Comparison of ENCODE assay signal across 7 mouse cellular contexts in the genomic region with DNA sequence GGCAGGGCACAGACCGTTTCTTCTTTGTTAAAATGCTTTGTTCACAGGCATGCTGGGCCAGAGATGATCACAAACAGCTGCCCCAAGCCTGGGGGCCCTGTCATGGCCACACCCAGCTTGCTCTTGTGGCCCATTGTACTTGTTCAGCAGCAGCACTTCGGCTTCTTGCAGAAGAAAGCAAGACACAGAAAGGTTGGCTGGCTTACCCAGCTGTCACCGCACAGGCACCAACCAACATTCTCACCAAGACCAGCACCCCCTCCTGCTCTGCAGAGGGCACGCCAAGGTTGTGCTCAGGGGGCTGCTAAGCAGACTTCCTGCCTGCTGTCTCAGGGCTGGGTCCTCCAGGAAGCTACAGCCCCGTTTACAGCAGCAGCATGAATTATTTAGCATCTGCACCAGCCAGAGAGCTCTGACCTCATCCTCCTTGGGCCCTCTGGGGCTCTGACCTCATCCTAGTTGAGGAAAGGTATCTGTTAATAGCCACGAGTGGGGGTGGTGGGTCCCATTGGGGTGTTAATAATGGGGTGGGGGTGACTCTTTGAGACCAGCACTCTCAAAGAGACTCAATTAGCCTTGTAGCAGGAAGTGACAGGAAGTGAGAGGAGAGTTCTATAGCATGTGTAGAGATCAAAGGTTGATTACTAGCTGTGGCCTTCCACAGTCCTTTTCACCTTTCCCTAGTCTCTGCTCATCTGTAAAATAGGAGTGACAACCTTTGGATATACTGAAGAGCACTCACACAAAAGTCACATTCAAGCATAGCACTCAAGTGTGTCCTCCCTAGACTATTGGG. TPM values are rescaled to one million over a fixed set of nuclear protein-coding genes. Genes with fewer than 3 reads are reported as not detected.
A peak's percentile ranks its signal among the peaks of the same experiment; 100 is the strongest.
DNase-seq lines count a peak whose midpoint lies in the region; ATAC-seq and TF ChIP-seq lines count a peak whose summit lies in the region.

No protein-coding gene starts in this region.

- H3K4me1 ChIP-seq in kidney, postnatal 0 days (replicated peaks; ENCODE audit: insufficient read depth, low read length) = peaks cover 44% of the 10 kb centered on the region
- peaks cover 15% of the 10 kb centered on the region for H3K4me1 ChIP-seq in intestine, embryonic 16.5 days (ENCODE audit: control insufficient read depth, insufficient read depth, low read length)
- peaks cover 39% of the 10 kb centered on the region for H3K4me1 ChIP-seq in thymus, adult 2 months (replicated peaks; ENCODE audit: control insufficient read depth, insufficient read depth, low read length)

- H3K9me3 ChIP-seq in kidney, postnatal 0 days (replicated peaks; ENCODE audit: low read length) = no peaks in the 10 kb centered on the region
- no peaks in the 10 kb centered on the region for H3K9me3 ChIP-seq in intestine, embryonic 16.5 days (ENCODE audit: control insufficient read depth, low read length)

- DNase-seq in kidney, postnatal 0 days (ENCODE audit: low spot score) = peak; percentile 35
- DNase-seq in kidney, adult 9 months = no peak
- peak; percentile 40 for DNase-seq in brain, embryonic 14.5 days (ENCODE audit: low read depth)
- DNase-seq in thymus, adult 2 months = peak; percentile 70
- DNase-seq in layer of hippocampus, postnatal 36 days = no peak
- no peak for DNase-seq in urinary bladder, adult 18-20 months (ENCODE audit: low spot score in 2 of 2)

- no peak overlapping the region for H3K4me3 ChIP-seq in kidney, postnatal 0 days (replicated peaks; ENCODE audit: low read depth, low read length)
- no peak overlapping the region for H3K4me3 ChIP-seq in intestine, embryonic 16.5 days (ENCODE audit: low read length)
- no peak overlapping the region for H3K4me3 ChIP-seq in thymus, adult 2 months (ENCODE audit: control insufficient read depth, insufficient read depth, low read length)

- peaks cover 20% of the 10 kb centered on the region; the same call in 1 of the 2 replicates for H3K36me3 ChIP-seq in kidney, postnatal 0 days (ENCODE audit: insufficient read depth, low read length)
- no peaks in the 10 kb centered on the region; the same call in 1 of the 2 replicates for H3K36me3 ChIP-seq in intestine, embryonic 16.5 days (ENCODE audit: control insufficient read depth, insufficient read depth, low read length)
- H3K36me3 ChIP-seq in thymus, adult 2 months (ENCODE audit: control insufficient read depth, insufficient read depth, low read length) = no peaks in the 10 kb centered on the region

- no peak for TF ChIP-seq CTCF in kidney, postnatal 0 days (IDR thresholded peaks at IDR 0.05; ENCODE audit: low read depth)
- no peak for TF ChIP-seq CTCF in brain, embryonic 14.5 days (IDR thresholded peaks at IDR 0.05; ENCODE audit: borderline replicate concordance, extremely low read depth, insufficient read depth, insufficient read length)
- TF ChIP-seq CTCF in thymus, adult 2 months (IDR thresholded peaks at IDR 0.05; ENCODE audit: borderline replicate concordance, control insufficient read depth, extremely low read depth, insufficient read depth, low read length, poor library complexity) = no peak

- H3K27ac ChIP-seq in kidney, postnatal 0 days = peak overlapping the region; percentile 85
- H3K27ac ChIP-seq in intestine, embryonic 16.5 days (ENCODE audit: low read length) = 0 out of 2 replicates have a peak overlapping the region, but pooled peaks have one; percentile 5
- H3K27ac ChIP-seq in thymus, adult 2 months (ENCODE audit: control insufficient read depth, insufficient read depth, low read length) = peak overlapping the region; percentile 95

- 0 out of 2 replicates have a peak overlapping the region, but pooled peaks have one; percentile 23 for H3K9ac ChIP-seq in kidney, postnatal 0 days (ENCODE audit: low read depth, low read length)
- no peak overlapping the region for H3K9ac ChIP-seq in intestine, embryonic 16.5 days (ENCODE audit: low read depth, low read length)

- no peaks in the 10 kb centered on the region for H3K27me3 ChIP-seq in kidney, postnatal 0 days (ENCODE audit: insufficient read depth, low read length)
- H3K27me3 ChIP-seq in intestine, embryonic 16.5 days (replicated peaks; ENCODE audit: control insufficient read depth, insufficient read depth, low read length) = no peaks in the 10 kb centered on the region
- H3K27me3 ChIP-seq in thymus, adult 2 months (ENCODE audit: control insufficient read depth, insufficient read depth, low read length) = no peaks in the 10 kb centered on the region

- no peak overlapping the region for H3K4me2 ChIP-seq in kidney, postnatal 0 days (ENCODE audit: low read length)
- H3K4me2 ChIP-seq in intestine, embryonic 16.5 days (ENCODE audit: low read depth, low read length) = no peak overlapping the region

- no peak for TF ChIP-seq POLR2A in brain, embryonic 14.5 days (IDR thresholded peaks at IDR 0.05; ENCODE audit: borderline replicate concordance, extremely low read depth, insufficient read depth, insufficient read length, poor library complexity, severe bottlenecking)
- peak; percentile 46 for TF ChIP-seq POLR2A in thymus, adult 2 months (IDR thresholded peaks at IDR 0.05; ENCODE audit: control insufficient read depth, extremely low read depth, insufficient read depth, low read length, poor library complexity)

- ATAC-seq in kidney, postnatal 0 days (replicated peaks; ENCODE audit: low FRiP score, low read depth) = no peak; the same call in 1 of the 2 replicates
- ATAC-seq in intestine, embryonic 16.5 days = peak; percentile 26; the same call in 1 of the 2 replicates

- WGBS in kidney, postnatal 0 days = 16% methylated on average over 6 of the region's 6 CpGs
- 32% methylated on average over 6 of the region's 6 CpGs for WGBS in intestine, embryonic 16.5 days
- 9% methylated on average over 6 of the region's 6 CpGs for WGBS in thymus, adult 2 months

RNA-seq across cellular contexts. Expression of a gene that starts 16.6 kb away (rescaled TPM):
- polyA plus RNA-seq in kidney, postnatal 0 days (2015; fragmentation: Nextera tagmentation; extraction: Ambion mirVana) = 1.5 and 1.7 TPM in 2 replicates
- 0.53 and 0.60 TPM in 2 replicates for polyA plus RNA-seq in brain, embryonic 14.5 days (2012; rRNA removed)
- 2.5 and 2.6 TPM in 2 replicates for polyA plus RNA-seq in intestine, embryonic 16.5 days (2015; fragmentation: Nextera tagmentation; extraction: Ambion mirVana)
- polyA plus RNA-seq in thymus, adult 2 months (2012; rRNA removed) = 3.7 and 4.2 TPM in 2 replicates
- total RNA-seq in layer of hippocampus, postnatal 36 days (2021) = under 1 TPM; 0.40 to 0.56 TPM

RNA-seq across cellular contexts. Expression of a gene that starts 22.3 kb away (rescaled TPM):
- polyA plus RNA-seq in kidney, postnatal 0 days (2015; fragmentation: Nextera tagmentation; extraction: Ambion mirVana) = 118 and 131 TPM in 2 replicates
- polyA plus RNA-seq in brain, embryonic 14.5 days (2012; rRNA removed) = 4.1 and 7.4 TPM in 2 replicates
- 10.5 and 10.9 TPM in 2 replicates for polyA plus RNA-seq in intestine, embryonic 16.5 days (2015; fragmentation: Nextera tagmentation; extraction: Ambion mirVana)
- 5.4 and 6.4 TPM in 2 replicates for polyA plus RNA-seq in thymus, adult 2 months (2012; rRNA removed)
- 1 to 10 TPM; 3.6 to 5.1 TPM for total RNA-seq in layer of hippocampus, postnatal 36 days (2021)

Comparison
In these comparisons a context has a peak if more than half of its experiments do, and no peak if none do; other contexts are left out.
1. DNase-seq: peak in kidney, postnatal 0 days (single experiment), brain, embryonic 14.5 days (single experiment) and thymus, adult 2 months (single experiment); none in kidney, adult 9 months (single experiment), layer of hippocampus, postnatal 36 days (0 of 2) and urinary bladder, adult 18-20 months (0 of 2).
2. H3K27ac ChIP-seq: peak in every context shown above with its lines; median percentile 95 in thymus, adult 2 months; 85 in kidney, postnatal 0 days; 5 in intestine, embryonic 16.5 days.